Mouse (Mus musculus): ENCODE measurements around the gene Myo16.

The Myo16 gene

GRCm38 (mm10) chr8:10175976-10176375, 22.3 kb downstream of the Myo16 start:
- DNase-seq (ENCODE audit: low spot score): no peak

DNA sequence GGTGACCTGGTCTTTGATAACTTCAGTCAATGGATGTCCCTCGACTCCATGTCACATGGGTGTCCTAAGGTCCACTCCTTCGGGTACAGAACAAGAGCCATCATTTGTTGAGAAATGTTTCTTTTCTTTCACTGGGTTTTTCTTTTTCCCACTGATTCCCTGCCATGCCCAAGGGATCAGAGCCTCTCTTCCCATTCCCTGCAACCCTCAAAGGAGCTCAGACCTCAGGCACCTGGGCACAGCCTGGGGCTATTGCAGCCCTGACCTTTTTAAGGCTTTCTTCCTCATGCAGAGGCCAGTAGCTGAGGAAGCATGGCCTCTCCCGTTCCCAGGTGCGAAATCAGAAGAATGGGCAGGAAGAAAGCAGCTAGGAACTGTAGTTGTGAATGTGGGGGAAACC, 23.4 kb downstream of the Myo16 start:
- no peak for DNase-seq (ENCODE audit: low spot score)

DNA sequence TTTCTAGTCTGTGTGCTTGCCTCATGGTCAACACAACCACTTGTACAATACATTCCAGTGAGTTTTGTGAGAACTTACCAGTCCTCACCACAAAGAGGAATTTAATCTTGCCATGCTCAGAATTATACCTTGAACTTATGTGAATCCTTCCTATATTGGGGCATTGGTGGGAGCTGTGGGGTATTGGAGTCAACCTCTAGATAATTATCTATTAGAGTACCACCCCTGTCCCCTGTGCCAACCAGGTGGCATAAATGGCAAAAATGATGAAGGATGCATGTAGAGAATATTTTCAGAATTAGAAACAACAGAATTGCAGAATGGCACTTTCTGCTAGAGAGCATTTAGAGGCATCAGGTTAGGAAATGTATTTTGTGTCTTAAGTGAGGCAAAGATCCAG, 25.3 kb downstream of the Myo16 start:
- DNase-seq (ENCODE audit: low spot score): no peak

- no peak for DNase-seq (ENCODE audit: low spot score)
Observed at GRCm38 (mm10) chr8:10190607-10191006, 36.9 kb downstream of the Myo16 start.

DNA sequence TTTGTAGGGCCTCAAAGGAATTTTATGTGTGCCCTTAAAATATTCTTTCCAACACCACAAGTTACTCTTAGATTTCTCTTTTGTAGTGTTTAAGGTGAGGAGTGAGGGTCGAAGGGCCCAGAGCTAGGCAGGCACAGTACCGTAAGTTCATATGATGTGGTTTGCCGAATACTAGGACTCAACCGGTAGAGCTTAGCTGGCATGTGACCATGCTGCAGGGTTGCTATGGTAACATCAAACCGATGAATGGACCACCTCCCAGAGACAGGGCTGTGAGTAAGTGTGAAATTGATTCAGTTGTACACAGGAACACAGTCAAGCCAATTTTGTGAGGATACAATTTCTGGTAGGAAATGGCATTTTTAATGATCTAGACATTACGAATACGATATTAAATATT, 44.5 kb downstream of the Myo16 start:
- no peak for DNase-seq (ENCODE audit: low spot score)

DNA sequence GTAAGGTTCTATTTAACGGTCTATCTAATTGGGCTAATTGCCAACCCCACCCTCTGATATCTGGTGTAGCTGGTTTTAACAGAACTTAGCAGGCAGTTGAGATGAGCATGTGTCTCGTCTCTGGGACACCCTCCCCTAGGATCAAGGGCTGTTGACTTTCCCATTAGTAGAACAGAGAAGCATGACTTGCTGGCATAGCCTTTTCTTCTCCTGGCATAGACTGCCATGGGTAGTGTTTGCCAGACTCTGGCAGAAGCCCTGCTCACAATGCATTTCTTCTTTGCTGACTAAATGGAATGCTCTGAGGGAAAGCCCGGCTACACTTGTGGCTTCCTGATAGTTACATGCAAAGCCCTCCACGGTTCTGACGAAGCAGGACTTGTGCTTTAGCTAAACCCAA, 45.6 kb downstream of the Myo16 start:
- DNase-seq (ENCODE audit: low spot score): no peak

DNA sequence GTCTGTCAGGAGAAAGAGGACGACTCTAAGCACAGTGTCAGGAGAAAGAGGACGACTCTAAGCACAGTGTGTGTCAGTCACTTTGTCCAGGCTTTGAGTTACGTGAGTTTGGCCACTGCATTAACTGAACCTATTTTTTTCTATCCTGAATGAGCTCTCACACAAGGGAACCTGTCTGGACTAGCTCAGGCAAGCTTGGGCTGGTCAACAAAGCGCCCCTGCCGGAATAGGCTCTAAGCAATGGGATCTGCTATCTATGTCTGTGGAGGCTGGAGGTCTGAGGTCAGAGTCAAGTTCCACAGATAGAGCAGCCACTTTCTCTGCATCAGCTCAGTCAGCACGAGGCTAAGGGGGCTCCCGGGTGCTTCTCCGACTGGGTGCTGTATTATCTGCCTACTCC, 46.3 kb downstream of the Myo16 start:
- no peak for DNase-seq (ENCODE audit: low spot score)

GRCm38 (mm10) chr8:10215023-10215422, 61.3 kb downstream of the Myo16 start:
- no peak for DNase-seq (ENCODE audit: low spot score)

DNA sequence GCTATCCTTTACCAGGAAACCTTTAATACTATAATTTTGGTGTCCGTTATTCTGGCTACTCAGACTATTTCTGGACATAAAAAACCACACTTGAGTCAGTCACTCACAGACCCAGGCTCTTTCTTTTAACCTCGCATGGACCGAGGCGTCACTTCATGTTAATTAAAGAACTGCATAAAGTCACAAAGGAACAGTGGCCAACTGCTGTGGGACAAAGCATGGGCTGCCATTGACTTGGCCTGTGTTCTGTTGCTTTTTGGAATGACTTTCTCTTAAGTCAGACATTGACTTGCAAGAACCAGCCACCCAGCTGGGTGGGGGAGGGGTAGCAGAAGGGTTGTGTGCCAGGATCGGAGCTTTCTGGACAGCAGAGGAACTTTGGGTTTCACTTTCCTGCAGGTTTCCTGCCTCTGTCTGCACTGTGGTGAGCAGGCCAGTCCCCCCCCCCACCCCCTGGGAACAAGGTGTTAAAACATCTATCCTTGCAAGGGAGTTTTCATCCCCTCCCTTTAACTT, 66.1 kb downstream of the Myo16 start:
- DNase-seq (ENCODE audit: low spot score): no peak

GRCm38 (mm10) chr8:10222770-10223169, 69.1 kb downstream of the Myo16 start:
- no peak for DNase-seq (ENCODE audit: low spot score)

DNA sequence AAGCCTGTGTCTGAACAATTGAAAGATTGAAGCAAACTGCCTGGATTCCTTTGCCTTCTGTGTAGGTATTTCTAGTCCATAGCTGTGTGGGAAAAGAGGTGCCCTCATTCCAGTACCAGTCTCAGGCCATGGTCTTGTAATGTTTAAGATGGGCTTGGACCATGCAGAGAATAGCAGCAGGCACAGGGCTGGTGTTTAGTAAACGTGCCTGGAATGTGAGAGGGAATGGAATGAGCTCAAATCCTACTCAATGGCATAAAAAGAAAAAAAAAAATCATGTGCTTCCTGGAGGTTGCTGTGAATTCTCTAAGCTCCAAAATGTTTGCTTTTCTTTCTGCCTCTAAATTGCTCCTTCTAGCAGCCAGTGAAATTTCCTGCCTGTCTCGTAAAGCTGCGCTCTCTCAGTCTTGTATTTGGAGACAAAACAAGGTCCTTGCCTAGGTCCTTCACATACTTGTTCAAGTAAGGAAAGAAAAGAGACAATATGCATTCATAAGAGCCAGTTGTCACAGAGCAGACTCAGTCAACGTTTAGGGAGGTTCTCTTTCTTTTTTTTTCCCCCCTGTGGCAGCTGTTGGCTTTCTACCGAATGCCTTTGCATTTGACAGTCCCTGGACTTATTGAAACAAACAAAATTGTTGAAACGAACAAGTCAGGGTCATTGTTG, 70.0 kb downstream of the Myo16 start:
- DNase-seq (ENCODE audit: low spot score): no peak

DNA sequence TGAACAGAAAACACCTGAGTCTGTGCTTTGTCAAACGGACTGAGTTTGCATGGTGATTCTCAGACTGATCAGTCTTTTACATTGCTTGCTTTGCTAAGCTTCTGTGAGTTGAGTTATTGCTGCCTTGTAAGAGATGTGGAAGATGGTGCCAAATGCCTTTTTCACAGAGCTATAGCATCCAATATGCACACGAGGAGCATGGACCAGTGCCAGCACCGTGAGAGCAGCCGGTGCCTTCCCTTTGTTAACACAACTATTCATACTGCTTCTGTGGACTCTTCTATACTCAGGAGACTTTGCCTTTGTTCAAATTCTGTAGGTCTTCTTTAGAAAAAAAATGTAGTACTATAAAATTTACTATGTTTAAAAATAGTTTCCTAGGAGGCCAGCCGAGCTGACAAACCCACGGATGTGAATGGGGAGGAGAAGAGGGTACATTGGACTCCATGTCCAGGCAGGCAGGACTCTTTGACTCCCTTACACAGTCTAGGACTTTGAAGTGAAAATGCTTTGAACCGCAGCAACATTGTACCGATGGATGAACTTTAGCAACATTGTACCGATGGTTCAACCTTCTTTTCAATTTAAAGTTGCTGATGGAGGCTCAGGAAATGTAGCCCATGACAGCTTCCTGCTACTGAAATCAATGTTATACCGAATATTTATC, 70.7 kb downstream of the Myo16 start:
- no peak for DNase-seq (ENCODE audit: low spot score)

GRCm38 (mm10) chr8:10225018-10225417, 71.3 kb downstream of the Myo16 start:
- no peak for DNase-seq (ENCODE audit: low spot score)

DNA sequence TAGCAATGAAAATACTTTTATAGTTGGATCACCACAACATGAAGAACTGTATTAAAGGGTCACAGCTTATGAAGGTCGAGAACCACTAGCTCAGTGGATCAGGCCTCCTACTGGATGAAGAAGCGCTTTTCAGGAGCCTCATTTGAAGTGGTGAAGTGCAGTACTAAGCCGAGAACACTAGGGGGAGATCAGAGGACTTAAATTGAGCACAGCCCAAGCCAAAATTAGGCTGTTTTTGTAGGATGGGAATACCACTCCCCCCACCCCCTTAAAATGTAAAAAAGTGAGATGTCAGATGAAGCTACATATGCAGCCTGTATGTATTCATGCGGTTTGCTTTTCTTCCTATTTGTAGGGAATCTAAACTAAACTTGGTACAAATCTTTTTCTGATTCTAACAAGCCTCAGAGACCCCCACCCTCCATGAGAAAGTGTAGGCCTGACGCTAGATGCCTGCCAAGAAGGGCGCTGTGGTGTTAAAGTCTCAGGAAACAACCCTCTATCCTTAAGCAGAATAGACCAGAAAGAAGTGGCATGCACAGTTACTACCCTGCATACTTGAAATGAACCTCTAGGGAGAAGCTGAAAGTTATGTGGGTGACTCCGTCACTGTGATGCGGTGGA, 77.1 kb downstream of the Myo16 start:
- no peak for DNase-seq (ENCODE audit: low spot score)

DNA sequence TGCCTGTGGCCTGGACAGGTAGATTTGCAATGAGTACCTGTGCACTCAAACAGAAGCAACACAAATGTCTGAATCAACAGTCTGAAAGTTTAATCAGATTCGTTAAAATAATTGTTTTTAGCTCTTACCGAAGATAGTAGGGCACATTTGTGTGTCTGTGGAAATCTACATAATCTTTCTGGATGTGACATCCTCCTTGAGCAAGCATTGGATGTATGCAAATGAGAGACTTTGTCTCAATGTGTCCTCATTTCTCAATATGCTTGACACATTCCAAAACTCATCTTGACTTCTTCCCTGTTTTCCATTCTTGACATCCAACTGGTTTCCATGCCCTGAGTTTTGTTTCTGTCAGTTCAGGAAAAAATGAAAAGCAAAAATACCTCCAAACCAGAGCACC, 80.8 kb downstream of the Myo16 start:
- no peak for DNase-seq (ENCODE audit: low spot score)

DNA sequence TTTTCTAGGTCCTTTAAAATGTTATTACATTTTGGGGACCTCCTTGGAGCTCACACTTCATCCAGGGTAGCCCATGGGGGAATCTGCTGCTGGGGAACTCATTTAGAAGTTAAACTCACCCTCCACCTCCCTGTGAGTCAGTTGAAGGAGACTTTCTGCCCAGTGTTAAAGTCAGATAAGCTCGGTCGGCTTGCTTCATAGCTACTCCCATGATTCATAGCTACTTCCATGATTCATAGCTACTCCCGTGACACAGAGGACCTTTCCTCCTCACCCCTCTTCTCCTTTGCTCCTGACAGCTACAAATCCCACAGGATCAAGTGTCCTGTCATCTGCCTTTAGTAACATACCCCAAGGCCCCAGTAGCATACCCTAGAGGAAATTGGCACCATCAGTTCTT, 89.6 kb downstream of the Myo16 start:
- no peak for DNase-seq (ENCODE audit: low spot score)

DNA sequence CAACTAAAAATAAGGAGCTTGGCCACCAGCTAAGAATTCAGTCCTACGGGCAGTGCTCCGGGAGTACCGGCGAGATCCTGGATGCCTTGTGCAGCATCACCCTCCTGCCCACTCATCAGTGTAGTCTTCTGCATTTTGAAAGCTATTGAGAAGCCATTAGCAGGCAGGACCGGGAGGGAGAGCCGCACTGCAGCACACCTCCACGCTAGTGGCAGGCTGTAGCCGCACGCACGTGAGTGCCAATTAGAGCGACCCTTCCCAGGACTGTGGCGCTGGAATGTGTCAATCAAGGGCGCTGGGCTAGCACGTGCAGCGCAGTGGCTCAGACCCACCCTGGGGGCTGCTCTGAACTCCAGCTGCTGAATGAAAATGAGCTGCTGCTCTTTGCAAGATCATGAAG, 95.4 kb downstream of the Myo16 start:
- DNase-seq (ENCODE audit: low spot score): no peak

GRCm38 (mm10) chr8:10255741-10256140, 102.0 kb downstream of the Myo16 start:
- DNase-seq (ENCODE audit: low spot score): no peak

- no peak for DNase-seq (ENCODE audit: low spot score)
Observed at GRCm38 (mm10) chr8:10256563-10256962, 102.9 kb downstream of the Myo16 start.

DNA sequence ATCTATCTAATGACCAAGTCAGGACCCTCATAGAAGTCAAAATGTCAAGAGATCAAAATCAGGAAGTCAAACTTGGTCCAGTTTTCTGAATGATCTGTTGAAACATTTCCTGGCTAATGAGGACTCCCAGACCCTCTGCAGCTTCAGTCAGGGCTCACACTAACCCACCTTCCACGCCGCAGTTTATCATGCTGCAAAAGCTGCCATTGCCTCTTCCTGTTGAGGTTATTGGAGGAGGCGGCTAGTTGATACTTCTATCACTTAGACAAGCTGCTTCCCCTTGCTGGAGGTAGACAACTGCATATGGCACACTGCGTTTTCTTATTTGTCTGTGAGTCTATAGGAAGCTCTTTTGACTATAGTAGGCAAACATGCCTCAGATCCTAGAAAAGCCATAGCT, 116.4 kb downstream of the Myo16 start:
- no peak for DNase-seq (ENCODE audit: low spot score)

GRCm38 (mm10) chr8:10292600-10292999, 138.9 kb downstream of the Myo16 start:
- no peak for DNase-seq (ENCODE audit: low spot score)

DNA sequence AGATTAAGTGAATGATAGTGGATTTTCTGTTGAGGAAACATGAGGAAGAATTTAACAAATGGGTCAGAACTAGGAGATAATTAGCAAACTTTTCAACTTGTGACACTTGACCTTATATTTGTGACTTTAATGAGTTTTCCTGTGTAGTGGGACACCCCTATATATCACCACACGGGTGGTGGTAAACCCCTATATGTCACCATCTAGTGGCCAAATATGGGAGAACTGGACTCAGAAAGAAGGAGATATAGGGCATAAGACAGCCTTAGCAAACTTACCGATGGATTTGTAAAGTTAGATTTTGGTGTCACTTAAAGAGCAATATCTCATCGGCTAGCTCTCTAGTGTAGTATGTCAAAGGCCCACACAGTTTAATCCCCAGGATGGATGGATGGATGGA, 147.1 kb downstream of the Myo16 start:
- DNase-seq (ENCODE audit: low spot score): no peak

DNA sequence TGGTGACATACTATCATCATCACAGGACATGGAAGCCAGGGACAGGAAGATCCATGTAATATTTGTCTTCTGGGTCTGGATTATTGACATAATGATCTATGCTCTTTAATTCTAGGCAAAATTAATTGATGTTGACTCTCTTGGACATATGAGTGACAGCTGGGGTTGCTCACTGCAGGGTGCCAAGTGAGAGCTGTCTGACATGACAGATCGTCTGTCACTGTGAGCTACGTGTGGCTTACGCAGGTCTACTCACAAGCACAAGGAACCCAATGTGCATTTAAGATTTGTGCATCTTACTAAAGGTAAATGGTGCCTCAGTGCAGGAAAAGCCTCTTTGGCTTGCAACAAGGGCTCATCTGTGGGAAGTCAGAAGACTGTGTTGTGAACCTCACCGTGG, 149.3 kb downstream of the Myo16 start:
- no peak for DNase-seq (ENCODE audit: low spot score)
